Mouse (Mus musculus): ENCODE results near the gene Zzef1. TPM values are rescaled to one million over a fixed set of nuclear protein-coding genes. Genes with fewer than 3 reads are reported as not detected.

Gene Zzef1
- polyA plus RNA-seq (2021; fragmentation: Nextera tagmentation) = 5.9 and 7.3 TPM in 2 replicates
- long read RNA-seq, experiment 1, full-length matches to known transcripts = 1 of 28 reads
- long read RNA-seq, experiment 1, partial matches to known transcripts = 17 of 28 reads
- long read RNA-seq, experiment 1, other reads (novel, unspliced or antisense) = 10 of 28 reads
- long read RNA-seq, experiment 2, full-length matches to known transcripts = 2 of 18 reads
- long read RNA-seq, experiment 2, partial matches to known transcripts = 14 of 18 reads
- long read RNA-seq, experiment 2, other reads (novel, unspliced or antisense) = 2 of 18 reads

GRCm38 (mm10) chr11:72795455-72796295, at the start of gene Zzef1, which contains the start of gene Cyb5d2:
Gene Zzef1 (plus strand): TSS chr11:72796226.
Gene Cyb5d2 (minus strand): TSS chr11:72796142.

DNA sequence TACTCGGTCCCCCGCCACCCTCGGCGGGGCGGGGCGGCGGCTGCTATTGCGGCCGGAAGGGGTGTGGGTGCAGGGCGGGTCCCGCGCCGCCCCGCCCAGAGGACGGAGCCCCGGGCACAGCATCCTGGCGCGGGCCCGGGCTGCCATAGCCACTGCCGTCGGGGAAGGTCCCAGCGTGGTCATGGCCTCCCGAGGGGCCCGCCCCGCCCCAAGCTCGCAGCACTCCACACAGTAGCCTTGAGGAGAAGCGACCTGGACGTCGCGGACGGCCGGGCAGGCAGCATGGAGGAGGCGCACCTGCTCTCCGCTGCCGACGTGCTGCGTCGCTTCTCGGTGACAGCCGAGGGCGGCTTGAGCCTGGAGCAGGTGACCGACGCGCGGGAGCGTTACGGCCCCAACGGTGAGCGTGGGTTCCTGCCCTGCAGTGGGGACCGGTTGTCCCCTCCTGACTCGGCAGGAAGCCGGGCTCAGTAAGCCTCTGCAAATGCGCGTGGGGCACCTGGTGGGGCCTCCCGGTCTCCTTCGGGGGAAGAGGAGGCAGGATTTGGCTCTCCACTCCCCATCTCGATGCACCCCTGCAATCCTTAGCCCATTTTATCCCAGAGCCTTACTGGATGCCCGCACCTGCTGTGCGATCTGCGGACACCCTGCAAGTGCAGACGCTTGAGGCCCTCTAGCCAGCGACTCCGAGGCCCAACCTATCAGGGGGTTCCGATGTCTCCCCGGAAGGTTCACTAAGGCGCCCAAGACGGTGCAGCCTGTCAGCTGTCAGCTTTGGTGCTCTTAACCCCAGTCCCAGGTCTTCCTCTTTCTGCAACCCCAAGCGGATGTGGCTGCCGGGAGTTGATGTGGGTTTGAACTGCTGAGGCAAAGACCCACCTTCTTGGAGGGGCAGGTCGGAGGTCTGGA, 165.3 kb downstream of the Zzef1 start, which contains the start of gene Atp2a3:
Atp2a3 (plus strand) TSS at position 98 of the 909 bp plus-strand sequence.

Other genes with a start within 250 kb of the Zzef1 start
- gene Spns3, start 245.7 kb upstream of the Zzef1 start, polyA plus RNA-seq (2021; fragmentation: Nextera tagmentation) = 0.30 and 0.37 TPM in 2 replicates
- 17.5 and 23.7 TPM in 2 replicates for gene Ube2g1, start 188.9 kb upstream of the Zzef1 start, polyA plus RNA-seq (2021; fragmentation: Nextera tagmentation)
- gene Ankfy1, start 106.2 kb upstream of the Zzef1 start, polyA plus RNA-seq (2021; fragmentation: Nextera tagmentation) = 7.8 and 10.6 TPM in 2 replicates
- gene Cyb5d2, start 84 bp upstream of the Zzef1 start, polyA plus RNA-seq (2021; fragmentation: Nextera tagmentation) = 17.7 and 20.2 TPM in 2 replicates
- 1.3 and 1.6 TPM in 2 replicates for gene Atp2a3, start 164.9 kb downstream of the Zzef1 start, polyA plus RNA-seq (2021; fragmentation: Nextera tagmentation)
- gene P2rx1, start 202.9 kb downstream of the Zzef1 start, polyA plus RNA-seq (2021; fragmentation: Nextera tagmentation) = 0.21 and 0.23 TPM in 2 replicates
- 62.5 and 73.7 TPM in 2 replicates for gene Camkk1, start 222.8 kb downstream of the Zzef1 start, polyA plus RNA-seq (2021; fragmentation: Nextera tagmentation)

All from left cerebral cortex, adult 6 months (tissue).